Mouse (Mus musculus) megakaryocyte, adult 5-6 weeks (primary cell): ENCODE data around the gene Lsmem1. TPM values are rescaled to one million over a fixed set of nuclear protein-coding genes. Genes with fewer than 3 reads are reported as not detected.

Experiments
- ATAC-seq: 2 replicates; pipeline ENCODE4 v1.8.0; 2016; ENCODE audit warnings: mild to moderate bottlenecking, inconsistent platforms; ENCODE audit not compliant: poor library complexity, severe bottlenecking
- total RNA-seq, 2 experiments: library from RNA; stranded (forward) in 1 of 2; stranded (reverse) in 1 of 2; fragments of 153-499, 151-499 nt in 1 of 2; fragments of 221-1000, 200-1000 nt in 1 of 2; gene quantifications; 2 replicates each; pipeline versions ENCODE4 v1.2.3 to v1.2.4; 2015 to 2017

Gene Lsmem1
- total RNA-seq, 2 experiments from 2014 or later, result 0.26 TPM; not detected in 1

DNA sequence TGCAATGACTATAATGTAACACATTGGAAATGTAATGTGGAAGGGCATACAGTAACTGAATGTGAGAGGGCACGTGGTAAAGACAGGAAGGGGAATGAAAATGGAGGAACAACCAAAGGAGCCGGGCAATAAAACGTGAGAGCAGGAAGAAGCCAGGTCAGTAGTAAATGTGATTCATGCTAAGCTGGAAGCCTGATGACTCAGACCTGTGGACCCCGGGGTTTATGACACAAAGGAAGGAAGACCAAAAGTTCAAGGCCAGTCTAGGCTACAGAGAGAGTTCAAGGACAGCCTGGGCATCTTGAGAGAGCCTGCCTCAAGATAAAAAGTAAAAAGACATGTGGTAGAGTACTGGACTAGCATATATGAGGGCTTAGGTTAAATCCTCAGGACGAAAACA, 52.8 kb downstream of the Lsmem1 start:
- ATAC-seq, result no peak

DNA sequence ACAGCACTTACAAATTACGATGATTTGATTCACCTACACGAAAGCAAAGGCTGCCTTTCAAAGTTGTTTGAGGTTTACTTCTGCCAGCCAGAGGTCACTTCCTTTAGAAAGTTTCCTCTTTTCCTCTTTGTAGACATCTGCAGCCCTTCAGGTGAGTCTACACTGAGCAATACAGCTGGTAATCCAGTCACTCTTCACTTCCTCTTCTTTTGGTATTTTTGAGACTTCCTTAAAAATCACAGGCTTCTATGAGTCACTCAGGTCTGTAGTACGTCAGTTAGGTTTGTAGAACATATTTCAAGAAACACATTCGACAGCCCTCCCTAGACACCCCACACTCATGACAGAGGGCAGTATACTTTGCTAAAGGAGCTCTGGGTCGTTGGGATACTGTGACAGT, 58.6 kb downstream of the Lsmem1 start:
- ATAC-seq, result peak; percentile 92

DNA sequence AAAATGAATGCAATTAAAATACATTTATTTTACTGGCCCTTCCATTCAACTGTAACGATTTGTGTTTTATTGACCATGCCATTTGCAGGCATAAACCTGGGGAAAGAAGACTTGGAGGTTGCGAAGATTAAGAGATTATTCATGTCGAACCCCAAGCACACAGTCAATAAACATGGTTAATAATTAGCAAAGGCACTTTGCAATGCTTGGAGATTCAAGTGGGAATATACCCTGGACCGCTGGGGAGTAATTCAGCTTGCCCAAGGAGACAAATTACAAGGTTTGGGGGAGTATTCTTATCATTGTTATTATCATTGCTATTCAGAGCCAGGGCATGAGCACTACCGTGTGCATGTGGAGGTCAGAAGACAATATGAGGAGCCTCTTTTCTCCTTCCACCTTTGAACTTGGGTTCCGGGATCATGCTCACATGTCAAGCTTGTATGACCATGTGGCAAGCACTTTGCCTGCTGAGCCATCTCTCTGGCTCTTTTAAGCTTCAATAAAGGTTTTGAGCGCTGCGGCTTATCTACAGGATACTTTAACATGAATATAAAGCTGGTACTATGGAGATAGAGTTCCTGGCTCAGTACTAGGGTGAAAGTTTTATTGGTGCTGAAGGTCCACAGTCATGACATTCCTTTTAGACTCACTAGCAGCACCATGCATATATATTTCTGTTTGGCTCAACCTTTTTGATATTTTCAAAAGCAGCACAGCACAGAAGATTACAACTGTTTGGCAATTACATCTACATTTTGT, 59.6 kb downstream of the Lsmem1 start:
- ATAC-seq, result no peak

DNA sequence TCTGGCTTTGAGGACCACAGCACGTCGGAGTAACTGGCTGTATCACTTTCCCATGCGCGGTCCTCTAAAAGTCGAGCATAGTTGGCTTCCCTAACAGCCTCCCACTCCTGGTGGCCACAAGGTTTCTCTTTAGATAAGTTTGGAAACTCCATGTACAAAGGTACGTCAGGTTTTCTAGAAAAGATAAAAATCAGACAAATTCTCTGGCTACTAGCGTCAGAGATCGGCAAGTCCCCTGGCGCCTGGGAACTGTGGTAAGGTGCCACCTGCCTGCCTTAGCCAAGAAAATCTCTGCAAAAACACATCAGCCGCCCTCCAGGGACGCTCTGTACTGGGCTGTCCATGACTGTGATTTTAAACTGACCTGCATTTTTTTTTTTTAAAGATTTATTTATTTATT, 64.8 kb downstream of the Lsmem1 start:
- no peak for ATAC-seq

DNA sequence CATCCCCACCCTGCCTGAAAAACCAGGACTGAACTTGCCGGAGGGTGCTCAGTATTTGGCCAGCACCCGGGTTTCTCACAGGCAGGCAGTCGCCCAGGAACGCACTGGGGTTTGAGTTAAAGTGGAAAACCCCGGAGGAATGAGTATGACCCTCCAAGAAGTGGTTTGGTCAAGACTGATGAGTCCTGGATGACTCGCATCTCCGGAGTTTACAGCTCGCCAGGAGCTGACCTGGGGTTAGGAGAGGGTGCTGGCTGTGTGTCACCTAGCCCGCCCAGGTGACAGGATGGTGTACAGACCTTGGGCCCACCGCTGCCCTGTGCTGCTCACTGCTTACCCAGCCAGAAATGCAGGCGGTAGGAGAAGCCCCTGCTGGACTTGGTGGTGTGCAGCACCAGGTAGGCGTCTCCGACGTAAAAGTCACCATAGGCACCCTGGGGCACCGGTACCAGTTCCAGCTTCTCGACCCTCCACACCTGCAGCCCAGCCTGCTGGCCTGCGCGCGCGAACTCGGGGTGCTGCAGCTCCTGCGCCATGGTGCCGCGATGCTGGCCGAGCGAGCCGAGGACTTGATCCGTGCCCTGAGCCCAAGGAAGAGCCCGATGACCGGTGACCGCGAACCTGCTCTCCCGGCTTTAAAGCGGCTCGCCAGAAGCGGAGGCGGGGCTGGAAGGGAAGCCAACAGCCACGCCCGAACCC, 65.6 kb downstream of the Lsmem1 start, which contains the start of gene Scin:
Scin (minus strand) TSS at position 656 of the 699 bp plus-strand sequence.
- peak; percentile 33 for ATAC-seq

DNA sequence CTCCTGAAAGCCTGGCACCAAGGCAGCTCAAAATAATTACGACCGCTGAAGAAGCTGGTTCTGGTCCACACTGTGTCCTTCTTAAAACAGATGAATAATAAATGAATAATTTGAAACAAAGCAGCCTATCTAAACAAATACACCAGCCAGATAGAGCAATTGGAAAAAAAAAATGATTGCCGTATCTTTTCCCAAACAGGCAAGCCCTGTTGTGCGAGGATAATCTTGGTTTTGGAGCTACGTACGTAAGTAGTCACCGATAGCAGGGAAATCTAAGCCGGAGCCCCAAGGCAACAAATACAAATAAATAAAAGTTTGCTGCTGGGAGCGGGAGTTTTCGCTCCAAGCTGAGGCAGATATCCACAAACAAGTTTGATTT, 66.1 kb downstream of the Lsmem1 start:
- no peak for ATAC-seq

Other genes starting within 250 kb of the Lsmem1 start
- gene Arl4a, start 161.5 kb downstream of the Lsmem1 start, total RNA-seq (2015), result 11.3 and 16.7 TPM in 2 replicates
- 9.3 and 9.9 TPM in 2 replicates for gene Arl4a, start 161.5 kb downstream of the Lsmem1 start, total RNA-seq (2017)
- 0.09 and 0.78 TPM in 2 replicates for gene Scin, start 65.3 kb downstream of the Lsmem1 start, total RNA-seq (2015)
- 1.2 and 1.4 TPM in 2 replicates for gene Scin, start 65.3 kb downstream of the Lsmem1 start, total RNA-seq (2017)
- gene Ifrd1, start 49.0 kb upstream of the Lsmem1 start, total RNA-seq (2015), result 135 and 150 TPM in 2 replicates
- gene Ifrd1, start 49.0 kb upstream of the Lsmem1 start, total RNA-seq (2017), result 99.7 and 100 TPM in 2 replicates
- gene Zfp277, start 246.4 kb upstream of the Lsmem1 start, total RNA-seq (2015), result 38.3 and 44.2 TPM in 2 replicates
- 43.9 and 44.6 TPM in 2 replicates for gene Zfp277, start 246.4 kb upstream of the Lsmem1 start, total RNA-seq (2017)
- gene Dock4, start 246.5 kb upstream of the Lsmem1 start, total RNA-seq (2015), result 11.4 and 12.2 TPM in 2 replicates
- gene Dock4, start 246.5 kb upstream of the Lsmem1 start, total RNA-seq (2017), result 5.3 and 8.8 TPM in 2 replicates